Mouse (Mus musculus) urinary bladder, adult 2 months (tissue): ENCODE data around the gene Adamts2. TPM values are rescaled to one million over a fixed set of nuclear protein-coding genes. Genes with fewer than 3 reads are reported as not detected.

ENCODE experiments used
- DNase-seq: peaks from one replicate; pipeline ENCODE4 v3.0.0; 2022; ENCODE audit warnings: low spot score
- polyA plus RNA-seq: library from polyadenylated mRNA; depleted of rRNA; stranded (reverse); fragments of >200 nt; gene quantifications from 2 replicates; pipeline ENCODE4 v1.2.3, GENCODE M21; 2012

The Adamts2 gene
- polyA plus RNA-seq, 1 experiment = 30.9 TPM

- DNase-seq = no peak
Observed at GRCm38 (mm10) chr11:50734129-50734528, 132.2 kb downstream of the Adamts2 start.

- no peak for DNase-seq
Observed at GRCm38 (mm10) chr11:50736548-50736947, 134.7 kb downstream of the Adamts2 start.

GRCm38 (mm10) chr11:50738436-50738835 lies 136.6 kb downstream of the Adamts2 start:
- no peak for DNase-seq

GRCm38 (mm10) chr11:50739453-50739852 lies 137.6 kb downstream of the Adamts2 start:
- no peak for DNase-seq

GRCm38 (mm10) chr11:50742146-50742545 lies 140.3 kb downstream of the Adamts2 start:
- no peak for DNase-seq

GRCm38 (mm10) chr11:50744971-50745370 lies 143.1 kb downstream of the Adamts2 start:
- DNase-seq = no peak

GRCm38 (mm10) chr11:50746508-50746907 lies 144.6 kb downstream of the Adamts2 start:
- no peak for DNase-seq

GRCm38 (mm10) chr11:50750983-50751585 lies 149.2 kb downstream of the Adamts2 start:
- DNase-seq = no peak

- no peak for DNase-seq
Observed at GRCm38 (mm10) chr11:50757741-50758140, 155.9 kb downstream of the Adamts2 start.

- no peak for DNase-seq
Observed at GRCm38 (mm10) chr11:50766461-50766860, 164.6 kb downstream of the Adamts2 start.

- DNase-seq = no peak
Observed at GRCm38 (mm10) chr11:50767039-50767438, 165.2 kb downstream of the Adamts2 start.

- DNase-seq = peak; percentile 69
Observed at GRCm38 (mm10) chr11:50768995-50769749, 167.3 kb downstream of the Adamts2 start.

- DNase-seq = no peak
Observed at GRCm38 (mm10) chr11:50771006-50771405, 169.1 kb downstream of the Adamts2 start.

GRCm38 (mm10) chr11:50797674-50798073 lies 195.8 kb downstream of the Adamts2 start:
- DNase-seq = no peak

GRCm38 (mm10) chr11:50798836-50799235 lies 197.0 kb downstream of the Adamts2 start:
- DNase-seq = no peak

- DNase-seq = no peak
Observed at GRCm38 (mm10) chr11:50814233-50814632, 212.3 kb downstream of the Adamts2 start.

- no peak for DNase-seq
Observed at GRCm38 (mm10) chr11:50826214-50826613, 224.3 kb downstream of the Adamts2 start.

- DNase-seq = peak; percentile 73
Observed at GRCm38 (mm10) chr11:50827010-50827953, 225.4 kb downstream of the Adamts2 start, which contains the start of gene Zfp354c. TSS of gene Zfp354c (minus strand) at chr11:50827724.

- no peak for DNase-seq
Observed at GRCm38 (mm10) chr11:50835727-50836126, 233.8 kb downstream of the Adamts2 start.

GRCm38 (mm10) chr11:50841023-50841735 lies 239.3 kb downstream of the Adamts2 start, which contains the start of gene Zfp879:
TSS of gene Zfp879 (minus strand) at chr11:50841552.
- DNase-seq = peak; percentile 73

GRCm38 (mm10) chr11:50845951-50846350 lies 244.1 kb downstream of the Adamts2 start:
- DNase-seq = no peak
